Mouse (Mus musculus) heart, embryonic 14.5 days (tissue): Measurements from ENCODE around the gene Mybpc2. TPM values are rescaled to one million over a fixed set of nuclear protein-coding genes. Genes with fewer than 3 reads are reported as not detected.

Source experiments
- ATAC-seq: fragments of 200-750 bp; cut with Nextera tagmentation; 2 replicates; pipeline ENCODE4 v1.8.0; 2017; ENCODE audit warnings: low read depth, moderate TSS enrichment; ENCODE audit not compliant: insufficient number of reproducible peaks, insufficient read depth, low FRiP score
- H3K27ac ChIP-seq, 2 experiments: fragments of 200-500 bp in 1 of 2; fragments of 300-500 bp in 1 of 2; sonication (generic) in 1 of 2; replicated peaks in 1 of 2; 2 replicates each; pipeline ENCODE4 v1.5.1; 2012 to 2014; ENCODE audit warnings: low read depth in 2 of 2, low read length in 2 of 2, control low read depth in 1 of 2, mild to moderate bottlenecking in 1 of 2, mixed read lengths in 1 of 2; ENCODE audit not compliant: control insufficient read depth in 1 of 2, insufficient read depth in 1 of 2
- H3K27me3 ChIP-seq: fragments of 300-500 bp; sonication (generic); 2 replicates; pipeline ENCODE4 v1.6.1; 2014; ENCODE audit warnings: mild to moderate bottlenecking, low read length, control low read depth; ENCODE audit not compliant: control insufficient read depth, insufficient read depth
- H3K36me3 ChIP-seq: fragments of 300-500 bp; sonication (generic); 2 replicates; pipeline ENCODE4 v1.6.1; 2014; ENCODE audit warnings: mild to moderate bottlenecking, control low read depth, low read length, mixed read lengths; ENCODE audit not compliant: control insufficient read depth, insufficient read depth
- H3K4me1 ChIP-seq, 2 experiments: fragments of 200-500 bp in 1 of 2; fragments of 300-500 bp in 1 of 2; sonication (generic) in 1 of 2; 2 replicates each; pipeline ENCODE4 v1.6.1; 2012 to 2014; ENCODE audit warnings: low read length in 2 of 2, control low read depth in 1 of 2, mixed read lengths in 1 of 2; ENCODE audit not compliant: control insufficient read depth in 2 of 2, insufficient read depth in 2 of 2
- H3K4me2 ChIP-seq: fragments of 300-500 bp; sonication (generic); 2 replicates; pipeline ENCODE4 v1.6.1; 2014; ENCODE audit warnings: mild to moderate bottlenecking, low read length
- H3K4me3 ChIP-seq, 2 experiments: fragments of 200-500 bp in 1 of 2; fragments of 300-500 bp in 1 of 2; sonication (generic) in 1 of 2; 2 replicates each; pipeline ENCODE4 v1.5.1; 2012 to 2014; ENCODE audit warnings: low read length in 2 of 2, mild to moderate bottlenecking in 2 of 2, control low read depth in 1 of 2, low read depth in 1 of 2, moderate library complexity in 1 of 2; ENCODE audit not compliant: control insufficient read depth in 1 of 2, insufficient read depth in 1 of 2
- H3K9ac ChIP-seq: fragments of 300-500 bp; sonication (generic); 2 replicates; pipeline ENCODE4 v1.6.1; 2014; ENCODE audit warnings: mild to moderate bottlenecking, low read length
- H3K9me3 ChIP-seq: fragments of 300-500 bp; sonication (generic); 2 replicates; pipeline ENCODE4 v1.6.1; 2016; ENCODE audit warnings: low read length, control low read depth; ENCODE audit not compliant: control insufficient read depth
- WGBS: fragments of 180-500 bp; shearing (Covaris S2); extraction: QIAGEN DNeasy Blood & Tissue Kit; methylation state at CpG from one replicate; pipeline ENCODE4 v1.1.7; 2014; 5-methylcytosine and 5-hydroxymethylcytosine counted together
- microRNA-seq: library from miRNA; unstranded; fragments of <30 nt; microRNA quantifications from one replicate; pipeline ENCODE4, GENCODE M21; 2016
- polyA plus RNA-seq: library from polyadenylated mRNA; unstranded; fragments of >200 nt; fragmentation: Nextera tagmentation; extraction: Ambion mirVana; gene quantifications from 2 replicates; pipeline ENCODE4 v1.2.1, GENCODE M21; 2014

Gene Mybpc2
- polyA plus RNA-seq, 1 experiment from 2014 or later, result 2.3 TPM

DNA sequence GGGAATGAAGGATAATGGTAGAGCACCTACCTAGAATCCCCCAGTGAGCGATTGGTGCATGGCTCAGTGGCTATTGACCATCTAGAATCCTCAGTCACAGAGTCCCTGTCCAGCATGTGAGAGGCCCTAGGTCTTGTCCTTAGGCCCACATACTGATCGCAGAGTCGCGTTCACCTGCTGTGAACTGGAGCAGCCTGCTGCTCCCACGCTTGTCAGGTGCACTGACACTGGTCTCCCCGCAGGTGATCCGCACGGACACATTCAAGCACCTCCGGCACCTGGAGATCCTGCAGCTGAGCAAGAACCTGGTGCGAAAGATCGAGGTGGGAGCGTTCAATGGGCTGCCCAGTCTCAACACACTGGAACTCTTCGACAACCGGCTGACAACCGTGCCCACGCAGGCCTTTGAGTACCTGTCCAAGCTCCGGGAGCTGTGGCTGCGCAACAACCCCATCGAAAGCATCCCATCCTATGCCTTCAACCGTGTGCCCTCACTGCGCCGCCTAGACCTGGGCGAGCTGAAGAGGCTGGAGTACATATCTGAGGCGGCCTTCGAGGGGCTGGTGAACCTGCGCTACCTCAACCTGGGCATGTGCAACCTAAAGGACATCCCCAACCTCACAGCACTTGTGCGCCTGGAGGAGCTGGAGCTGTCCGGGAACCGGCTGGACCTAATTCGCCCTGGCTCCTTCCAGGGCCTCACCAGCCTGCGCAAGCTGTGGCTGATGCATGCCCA lies 63.5 kb downstream of the Mybpc2 start:
- H3K27me3 ChIP-seq, result peaks cover 27% of the 10 kb centered on the region
- no peak for ATAC-seq

DNA sequence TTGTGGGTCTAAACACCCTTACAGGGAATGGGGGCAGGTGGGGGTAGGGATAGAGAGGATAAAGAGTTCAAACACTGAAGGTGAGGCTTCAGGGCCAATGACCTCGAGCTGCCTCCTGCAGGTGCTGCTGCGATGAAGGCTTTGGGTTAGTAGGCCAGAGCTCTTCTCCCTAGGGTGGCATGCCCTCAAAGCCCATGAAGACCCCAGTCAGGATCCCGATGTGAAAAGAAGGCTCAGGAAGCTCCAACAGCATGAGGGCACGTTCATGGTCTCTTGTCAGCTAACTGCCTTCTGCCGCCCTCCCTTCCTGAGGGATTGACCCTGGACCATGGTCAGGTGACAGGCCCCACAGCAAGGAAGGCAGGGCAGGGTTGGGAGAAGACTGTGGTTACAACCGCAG lies 64.4 kb downstream of the Mybpc2 start:
- H3K4me3 ChIP-seq, result no peak overlapping the region
- H3K4me2 ChIP-seq, result no peak overlapping the region
- ATAC-seq, result no peak
- H3K4me1 ChIP-seq, result peaks cover 6 to 9% of the 10 kb centered on the region in 2 experiments; a peak in 3 of 4 replicates
- WGBS, result 75% methylated on average over 6 of the region's 6 CpGs
- H3K9me3 ChIP-seq, result no peaks in the 10 kb centered on the region
- peaks cover 24% of the 10 kb centered on the region for H3K36me3 ChIP-seq
- no peak overlapping the region for H3K9ac ChIP-seq
- H3K27me3 ChIP-seq, result peaks cover 27% of the 10 kb centered on the region
- H3K27ac ChIP-seq, result no peak overlapping the region

More for the DNA sequence above, 63.5 kb downstream of the Mybpc2 start:
- Histone ChIP-seq H3K9ac (no peak overlapping the region), H3K36me3 (peaks cover 24% of the 10 kb centered on the region), H3K4me3 (no peak overlapping the region), H3K4me2 (no peak overlapping the region), H3K27ac (no peak overlapping the region), H3K9me3 (no peaks in the 10 kb centered on the region), H3K4me1 (peaks cover 8 to 10% of the 10 kb centered on the region in 2 experiments; a peak in 3 of 4 replicates)
- WGBS, result 81% methylated on average over 31 of the region's 31 CpGs

DNA sequence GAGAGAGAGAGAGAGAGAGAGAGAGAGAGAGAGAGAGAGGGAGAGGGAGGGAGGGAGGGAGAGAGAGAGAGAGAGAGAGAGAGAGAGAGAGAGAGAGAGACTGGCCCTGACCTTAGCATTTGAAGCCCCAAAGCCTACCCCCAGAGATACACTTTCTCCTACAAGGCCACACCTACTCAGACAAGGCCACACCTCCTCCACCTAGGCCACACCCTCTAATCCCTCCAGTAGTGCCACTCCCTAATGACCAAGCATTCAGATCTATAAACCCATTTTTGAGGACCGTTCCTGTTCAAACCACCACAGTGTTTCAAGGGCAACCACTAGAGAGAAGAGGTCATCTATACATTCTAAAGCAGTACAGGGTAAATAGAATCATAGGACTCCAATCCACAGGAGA lies 68.2 kb downstream of the Mybpc2 start:
- Histone ChIP-seq H3K4me1 (peaks cover 6 to 9% of the 10 kb centered on the region in 2 experiments; a peak in 2 of 4 replicates), H3K9ac (no peak overlapping the region), H3K27me3 (peaks cover 11% of the 10 kb centered on the region), H3K36me3 (peaks cover 10% of the 10 kb centered on the region), H3K27ac (no peak overlapping the region), H3K4me3 (no peak overlapping the region), H3K9me3 (no peaks in the 10 kb centered on the region), H3K4me2 (no peak overlapping the region)
- no peak for ATAC-seq
- 91% methylated on average over 1 of the region's 1 CpGs for WGBS

DNA sequence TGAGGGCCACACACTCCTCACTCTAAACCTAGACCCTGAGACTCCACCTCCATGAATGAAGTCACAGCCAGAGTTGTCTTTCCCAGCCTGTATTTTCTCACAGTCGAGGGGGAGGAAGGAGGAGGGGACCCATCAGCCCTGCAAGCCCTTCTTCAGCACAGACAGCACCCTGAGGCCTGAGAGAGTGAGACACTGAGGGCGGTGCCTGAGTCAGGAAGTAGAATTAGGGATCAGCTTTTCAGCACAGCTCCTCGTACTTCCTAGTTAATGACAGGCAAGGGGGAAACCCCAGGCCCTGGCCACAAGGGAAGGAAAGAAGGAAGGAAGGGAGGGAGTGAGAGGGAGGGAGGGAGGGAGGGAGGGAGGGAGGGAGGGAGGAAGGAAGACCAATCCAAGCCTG lies 71.2 kb downstream of the Mybpc2 start:
- peak overlapping the region; percentile 38 for H3K9ac ChIP-seq
- peak overlapping the region in 1 of 2 experiments; percentile 44; a peak in 1 of 4 replicates for H3K27ac ChIP-seq
- peaks cover 6 to 9% of the 10 kb centered on the region in 2 experiments; a peak in 2 of 4 replicates for H3K4me1 ChIP-seq
- no peaks in the 10 kb centered on the region for H3K27me3 ChIP-seq
- ATAC-seq, result peak; percentile 28; the same call in 1 of the 2 replicates
- no peaks in the 10 kb centered on the region for H3K9me3 ChIP-seq
- H3K4me3 ChIP-seq, result no peak overlapping the region
- WGBS, result 11% methylated on average over 3 of the region's 3 CpGs
- H3K36me3 ChIP-seq, result peaks cover 22% of the 10 kb centered on the region; the same call in 1 of the 2 replicates
- no peak overlapping the region for H3K4me2 ChIP-seq

Small RNA genes within 50 kb of the gene (microRNA-seq; reads per million reads assigned to microRNA genes)
- gene Mir7052 (1.1 reads per million), gene Mir7053 (not detected)

Other genes starting within 250 kb of the Mybpc2 start
- gene Clec11a, start 217.8 kb downstream of the Mybpc2 start, polyA plus RNA-seq, result 0.81 and 0.85 TPM in 2 replicates
- gene Shank1, start 214.4 kb downstream of the Mybpc2 start, polyA plus RNA-seq, result 0.44 and 0.96 TPM in 2 replicates
- 0.57 and 0.59 TPM in 2 replicates for gene Syt3, start 140.6 kb downstream of the Mybpc2 start, polyA plus RNA-seq
- 0.34 and 0.47 TPM in 2 replicates for gene 1700008O03Rik, start 138.8 kb downstream of the Mybpc2 start, polyA plus RNA-seq
- 4.1 and 4.5 TPM in 2 replicates for gene Lrrc4b, start 95.6 kb downstream of the Mybpc2 start, polyA plus RNA-seq
- 0.34 and 1.4 TPM in 2 replicates for gene Aspdh, start 59.3 kb downstream of the Mybpc2 start, polyA plus RNA-seq
- 128 and 131 TPM in 2 replicates for gene Josd2, start 56.7 kb downstream of the Mybpc2 start, polyA plus RNA-seq
- 101 and 114 TPM in 2 replicates for gene Emc10, start 28.1 kb downstream of the Mybpc2 start, polyA plus RNA-seq
- gene Fam71e1, start 28.1 kb downstream of the Mybpc2 start, polyA plus RNA-seq, result 8.7 and 9.2 TPM in 2 replicates
- gene Spib, start 7.4 kb upstream of the Mybpc2 start, polyA plus RNA-seq, result not detected in 2 replicates
- 28.6 and 29.2 TPM in 2 replicates for gene Pold1, start 24.2 kb upstream of the Mybpc2 start, polyA plus RNA-seq
- 53.3 and 57.8 TPM in 2 replicates for gene Nr1h2, start 29.3 kb upstream of the Mybpc2 start, polyA plus RNA-seq
- gene Napsa, start 47.7 kb upstream of the Mybpc2 start, polyA plus RNA-seq, result 0.35 and 0.92 TPM in 2 replicates
- gene Kcnc3, start 66.0 kb upstream of the Mybpc2 start, polyA plus RNA-seq, result not detected in 2 replicates
- 0.40 and 1.9 TPM in 2 replicates for gene Myh14, start 146.2 kb upstream of the Mybpc2 start, polyA plus RNA-seq
- gene Izumo2, start 184.1 kb upstream of the Mybpc2 start, polyA plus RNA-seq, result not detected in 2 replicates
- 30.9 and 36.1 TPM in 2 replicates for gene Vrk3, start 223.8 kb upstream of the Mybpc2 start, polyA plus RNA-seq
- gene Zfp473, start 226.4 kb upstream of the Mybpc2 start, polyA plus RNA-seq, result 0.51 and 0.61 TPM in 2 replicates